Mouse (Mus musculus): ENCODE measurements around the gene Rab3c.

The Rab3c gene

GRCm38 (mm10) chr13:110280563-110281144 is at the start of gene Rab3c:
Gene Rab3c (minus strand): TSS chr13:110280996.
- peak; percentile 10 for DNase-seq (ENCODE audit: low spot score)

- peak; percentile 12 for DNase-seq (ENCODE audit: low spot score)
Measured at GRCm38 (mm10) chr13:110318746-110319145, 38.0 kb upstream of the Rab3c start.

GRCm38 (mm10) chr13:110307188-110307587 is 26.4 kb upstream of the Rab3c start:
- DNase-seq (ENCODE audit: low spot score) = no peak

- no peak for DNase-seq (ENCODE audit: low spot score)
Measured at GRCm38 (mm10) chr13:110297112-110297511, 16.3 kb upstream of the Rab3c start.

- no peak for DNase-seq (ENCODE audit: low spot score)
Measured at GRCm38 (mm10) chr13:110288499-110288898, 7.7 kb upstream of the Rab3c start.

- DNase-seq (ENCODE audit: low spot score) = no peak
Measured at GRCm38 (mm10) chr13:110283781-110284180, 3.0 kb upstream of the Rab3c start.

- DNase-seq (ENCODE audit: low spot score) = peak; percentile 82
Measured at GRCm38 (mm10) chr13:110280028-110280562, 701 bp downstream of the Rab3c start.

DNA sequence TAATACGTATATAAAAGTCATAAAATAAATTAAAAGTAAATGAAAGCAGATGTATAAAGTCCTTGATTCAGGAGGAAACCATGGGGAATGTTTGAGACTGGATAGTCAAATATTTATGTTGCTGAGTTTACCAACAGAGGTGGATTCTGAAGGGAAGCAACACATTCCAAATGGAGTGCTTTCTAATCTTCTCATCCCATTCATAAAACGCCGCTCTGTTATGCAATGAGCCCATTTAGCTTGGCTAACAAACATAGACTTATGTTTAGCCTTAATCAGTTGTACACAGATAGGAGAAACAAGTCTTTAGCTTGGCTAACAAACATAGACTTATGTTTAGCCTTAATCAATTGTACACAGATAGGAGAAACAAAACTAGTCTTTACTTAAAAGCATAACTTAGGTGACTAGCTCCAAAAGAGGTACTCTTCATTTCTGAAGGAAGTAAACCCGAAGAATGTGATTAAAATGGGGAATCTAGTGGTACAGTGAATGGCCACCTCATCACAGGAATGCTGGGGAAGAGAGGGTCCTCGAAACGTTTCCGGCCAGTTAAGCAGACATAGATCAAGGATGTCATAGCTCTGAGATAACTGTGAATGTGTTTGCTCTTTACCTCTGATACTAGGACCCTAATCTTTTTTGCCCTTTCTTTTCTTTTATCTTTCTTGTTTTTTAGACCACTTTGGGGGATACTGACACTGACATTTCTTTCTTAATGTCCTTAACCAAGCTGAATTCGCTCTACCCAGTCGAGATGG is 1.6 kb downstream of the Rab3c start:
- DNase-seq (ENCODE audit: low spot score) = no peak

DNA sequence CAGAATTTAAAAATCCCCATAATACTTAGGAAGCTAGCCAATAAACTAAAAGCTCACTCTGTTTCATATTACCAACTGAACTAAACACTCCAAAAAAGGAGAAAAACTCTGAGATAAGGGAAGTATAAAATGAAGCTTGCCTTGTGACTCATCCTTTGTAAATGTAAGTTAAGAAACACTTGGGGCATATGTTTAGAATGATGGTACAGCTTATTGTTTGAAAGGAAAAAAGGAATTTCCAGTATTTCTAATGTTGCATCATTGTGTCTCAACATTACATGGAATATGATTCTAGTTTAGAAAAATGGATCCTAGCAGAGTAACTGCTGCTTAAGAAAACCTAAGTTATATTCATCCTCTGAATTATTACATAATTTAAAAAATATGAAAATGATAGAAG is 3.1 kb downstream of the Rab3c start:
- no peak for DNase-seq (ENCODE audit: low spot score)

GRCm38 (mm10) chr13:110275471-110275870 is 5.3 kb downstream of the Rab3c start:
- DNase-seq (ENCODE audit: low spot score) = no peak

- DNase-seq (ENCODE audit: low spot score) = no peak
Measured at GRCm38 (mm10) chr13:110260649-110261048, 20.1 kb downstream of the Rab3c start.

DNA sequence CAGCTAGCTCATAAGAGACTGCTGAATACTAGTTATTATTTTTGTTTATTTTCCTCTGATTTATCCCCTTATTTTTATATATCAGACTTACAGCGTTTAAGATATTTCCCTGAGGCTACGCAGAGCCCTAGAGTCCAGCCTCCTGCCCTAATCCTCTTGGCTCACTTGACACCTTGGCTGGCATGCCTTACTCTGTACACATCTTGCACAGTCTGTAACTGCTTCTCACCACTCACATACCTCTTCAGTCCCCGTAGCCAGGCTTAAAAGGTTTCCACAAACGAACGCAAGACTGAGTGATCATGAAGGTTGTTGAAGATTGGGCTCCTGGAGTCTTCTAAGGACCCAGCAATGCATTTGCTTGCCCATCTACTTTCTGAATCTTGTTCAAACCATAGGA is 29.3 kb downstream of the Rab3c start:
- DNase-seq (ENCODE audit: low spot score) = no peak

- DNase-seq (ENCODE audit: low spot score) = no peak
Measured at GRCm38 (mm10) chr13:110248481-110248880, 32.3 kb downstream of the Rab3c start.

GRCm38 (mm10) chr13:110238970-110239369 is 41.8 kb downstream of the Rab3c start:
- DNase-seq (ENCODE audit: low spot score) = no peak

GRCm38 (mm10) chr13:110237209-110237935 is 43.4 kb downstream of the Rab3c start:
- no peak for DNase-seq (ENCODE audit: low spot score)

- no peak for DNase-seq (ENCODE audit: low spot score)
Measured at GRCm38 (mm10) chr13:110233364-110233763, 47.4 kb downstream of the Rab3c start.

GRCm38 (mm10) chr13:110231086-110231688 is 49.6 kb downstream of the Rab3c start:
- DNase-seq (ENCODE audit: low spot score) = no peak

DNA sequence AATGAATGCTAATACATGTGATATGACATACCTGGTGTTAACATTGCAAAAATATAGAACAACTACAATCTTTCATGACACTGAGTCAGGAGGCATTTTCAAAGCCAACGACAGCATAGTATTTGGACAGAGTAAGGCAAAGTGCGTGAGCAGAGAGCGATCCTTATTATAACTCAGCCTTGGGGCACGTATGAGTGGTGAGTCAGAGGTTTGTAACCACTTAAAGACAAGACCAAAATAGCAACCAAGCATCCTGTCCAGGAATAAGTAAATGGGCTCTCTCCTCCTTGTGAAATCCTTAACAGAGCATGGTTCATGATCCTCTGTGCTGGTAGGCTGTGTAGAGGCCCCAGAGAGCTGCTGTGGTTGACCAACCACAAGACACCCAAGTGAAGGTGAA is 50.8 kb downstream of the Rab3c start:
- no peak for DNase-seq (ENCODE audit: low spot score)

DNA sequence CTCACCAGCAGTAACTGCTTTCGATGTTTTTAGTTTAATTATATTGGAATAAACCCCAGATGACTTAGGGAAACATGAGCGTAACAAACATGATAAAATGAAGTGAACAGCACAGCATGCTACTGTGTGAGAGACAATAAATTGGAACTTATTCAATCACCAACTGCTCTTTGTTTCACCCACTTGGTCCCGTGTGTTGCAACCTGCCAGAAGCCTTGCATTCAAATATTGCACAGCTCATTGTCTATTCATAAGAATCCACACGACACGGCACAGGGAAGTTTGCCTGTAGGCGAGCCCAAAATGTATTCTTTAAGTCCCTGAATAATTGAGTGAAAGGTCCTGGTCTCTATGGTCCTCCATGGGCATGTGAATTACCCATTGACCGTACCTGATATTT is 61.6 kb downstream of the Rab3c start:
- no peak for DNase-seq (ENCODE audit: low spot score)

- DNase-seq (ENCODE audit: low spot score) = no peak
Measured at GRCm38 (mm10) chr13:110218497-110218896, 62.3 kb downstream of the Rab3c start.

DNA sequence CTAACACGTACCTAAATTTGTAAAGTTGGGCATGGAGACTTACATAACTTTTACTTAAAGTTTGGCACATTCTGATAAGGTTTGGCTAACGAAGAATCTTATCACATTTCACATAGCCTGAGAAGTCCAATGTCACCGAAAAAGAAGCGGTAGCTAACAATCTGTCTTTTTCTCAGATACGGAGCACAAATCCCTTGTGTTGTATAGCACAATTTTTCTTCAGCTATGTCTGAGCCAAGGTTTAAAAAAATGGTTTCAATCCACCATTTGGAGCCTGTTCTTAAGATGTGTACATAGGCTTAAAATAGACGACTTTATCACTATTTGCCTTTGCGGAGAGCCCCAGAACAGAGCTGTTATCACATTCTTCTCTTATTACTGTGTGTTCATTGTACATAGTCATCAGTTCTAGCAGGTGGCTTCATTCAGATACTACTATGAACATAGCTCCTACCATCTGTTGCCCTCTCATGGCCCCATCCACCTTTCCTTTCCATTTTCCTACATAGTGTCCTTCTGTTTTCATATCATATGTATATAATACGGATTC is 69.2 kb downstream of the Rab3c start:
- no peak for DNase-seq (ENCODE audit: low spot score)

- DNase-seq (ENCODE audit: low spot score) = no peak
Measured at GRCm38 (mm10) chr13:110198906-110199305, 81.9 kb downstream of the Rab3c start.

Measured in layer of hippocampus, adult 11-12 months (tissue).